Mouse (Mus musculus): ENCODE data around the gene Lama4. TPM values are rescaled to one million over a fixed set of nuclear protein-coding genes. Genes with fewer than 3 reads are reported as not detected.

Gene Lama4
- total and polyA plus RNA-seq, 3 experiments = not detected

- Histone ChIP-seq H3K27ac (ENCODE audit: control insufficient read depth, low read depth, low read length) (no peak overlapping the region), H3K4me3 (ENCODE audit: control insufficient read depth in 1 of 2, insufficient read depth in 1 of 2, low read depth in 2 of 2, low read length in 2 of 2) (no peak overlapping the region), H3K36me3 (ENCODE audit: control insufficient read depth in 1 of 2, insufficient read depth in 2 of 2, low read length in 2 of 2) (no peaks in the 10 kb centered on the region), H3K27me3 (ENCODE audit: control insufficient read depth in 1 of 2, insufficient read depth in 2 of 2, low read length in 2 of 2) (no peaks in the 10 kb centered on the region), H3K4me1 (ENCODE audit: control insufficient read depth in 1 of 2, insufficient read depth in 2 of 2, low read length in 2 of 2) (no peaks in the 10 kb centered on the region), H3K79me2 (ENCODE audit: control insufficient read depth, insufficient read depth, low read length, poor library complexity) (no peaks in the 10 kb centered on the region), H3K9me3 (replicated peaks; ENCODE audit: insufficient read depth, low read length) (no peaks in the 10 kb centered on the region), H3K9ac (ENCODE audit: control insufficient read depth, low read depth, low read length, poor library complexity, severe bottlenecking) (no peak overlapping the region)
- no peak for TF ChIP-seq ETS1 (IDR thresholded peaks at IDR 0.05; ENCODE audit: low read depth, low read length)
- no peak for TF ChIP-seq MAZ (IDR thresholded peaks at IDR 0.05; ENCODE audit: low read depth, low read length)
- no peak for TF ChIP-seq RAD21 (IDR thresholded peaks at IDR 0.05; ENCODE audit: low read depth, low read length)
- TF ChIP-seq TAL1 (IDR thresholded peaks at IDR 0.05; ENCODE audit: low read length) = no peak
- no peak for TF ChIP-seq NELFE (IDR thresholded peaks at IDR 0.05; ENCODE audit: low read depth, low read length)
- TF ChIP-seq NRF1 (IDR thresholded peaks at IDR 0.05; ENCODE audit: insufficient read depth, low read depth, low read length, poor library complexity, severe bottlenecking) = no peak
- TF ChIP-seq SMC3 (IDR thresholded peaks at IDR 0.05; ENCODE audit: low read depth, low read length) = no peak
- no peak for TF ChIP-seq JUND (IDR thresholded peaks at IDR 0.05; ENCODE audit: low read depth, low read length)
- TF ChIP-seq USF1 (IDR thresholded peaks at IDR 0.05; ENCODE audit: low read depth, low read length) = no peak
- no peak for DNase-seq (ENCODE audit: low read depth, low spot score)
These were observed 19.2 kb downstream of the Lama4 start for GRCm38 (mm10) chr10:38984358-38985075.

GRCm38 (mm10) chr10:38986053-38986452 is 20.7 kb downstream of the Lama4 start:
- Histone ChIP-seq H3K9ac (ENCODE audit: control insufficient read depth, low read depth, low read length, poor library complexity, severe bottlenecking) (no peak overlapping the region), H3K27me3 (ENCODE audit: control insufficient read depth in 1 of 2, insufficient read depth in 2 of 2, low read length in 2 of 2) (no peaks in the 10 kb centered on the region), H3K36me3 (ENCODE audit: control insufficient read depth in 1 of 2, insufficient read depth in 2 of 2, low read length in 2 of 2) (no peaks in the 10 kb centered on the region), H3K4me3 (ENCODE audit: control insufficient read depth in 1 of 2, insufficient read depth in 1 of 2, low read depth in 2 of 2, low read length in 2 of 2) (no peak overlapping the region), H3K27ac (ENCODE audit: control insufficient read depth, low read depth, low read length) (no peak overlapping the region), H3K79me2 (ENCODE audit: control insufficient read depth, insufficient read depth, low read length, poor library complexity) (no peaks in the 10 kb centered on the region), H3K4me1 (ENCODE audit: control insufficient read depth in 1 of 2, insufficient read depth in 2 of 2, low read length in 2 of 2) (no peaks in the 10 kb centered on the region), H3K9me3 (replicated peaks; ENCODE audit: insufficient read depth, low read length) (no peaks in the 10 kb centered on the region)
- DNase-seq (ENCODE audit: low read depth, low spot score) = no peak
- TF ChIP-seq MYB (IDR thresholded peaks at IDR 0.05; ENCODE audit: low read depth, low read length) (no peak), POLR2AphosphoS2 (IDR thresholded peaks at IDR 0.05; ENCODE audit: low read length) (no peak), CHD1 (IDR thresholded peaks at IDR 0.05; ENCODE audit: low read depth, low read length) (no peak), ZNF384 (IDR thresholded peaks at IDR 0.05; ENCODE audit: low read depth, low read length) (no peak), MAX (IDR thresholded peaks at IDR 0.05; ENCODE audit: low read length) (no peak), CHD2 (IDR thresholded peaks at IDR 0.05; ENCODE audit: low read length) (no peak), MAZ (IDR thresholded peaks at IDR 0.05; ENCODE audit: low read depth, low read length) (no peak), NRF1 (IDR thresholded peaks at IDR 0.05; ENCODE audit: insufficient read depth, low read depth, low read length, poor library complexity, severe bottlenecking) (no peak), TAL1 (IDR thresholded peaks at IDR 0.05; ENCODE audit: low read length) (no peak)

All from MEL (cell line).